Mouse (Mus musculus) ES-E14 (cell line): Measurements from ENCODE around the gene Endou.

Experiments
- CHD2 ChIP-seq: IDR thresholded peaks from 2 replicates; pipeline ENCODE4 v1.6.1; 2014; ENCODE audit warnings: mild to moderate bottlenecking, low read depth, low read length, inconsistent platforms
- MAFK ChIP-seq: IDR thresholded peaks from 2 replicates; pipeline ENCODE4 v1.6.1; 2014; ENCODE audit warnings: mild to moderate bottlenecking, low read depth, low read length, inconsistent platforms; ENCODE audit not compliant: insufficient read depth
- ZC3H11A ChIP-seq: IDR thresholded peaks from 2 replicates; pipeline ENCODE4 v1.6.1; 2012; ENCODE audit warnings: low read depth, mild to moderate bottlenecking, inconsistent platforms, low read length, borderline replicate concordance
- ZNF384 ChIP-seq: IDR thresholded peaks from 2 replicates; pipeline ENCODE4 v1.6.1; 2012; ENCODE audit warnings: low read depth, low read length, inconsistent platforms

GRCm38 (mm10) chr15:97750697-97751096 is 19.6 kb upstream of the Endou start:
- TF ChIP-seq ZNF384 (no peak), CHD2 (no peak), MAFK (no peak), ZC3H11A (no peak)
